Mouse (Mus musculus) spleen, adult 2 months (tissue): ENCODE results near the gene Ptprt.

Experiments used
- CTCF ChIP-seq: fragments of 200-500 bp; IDR thresholded peaks from 2 replicates; pipeline ENCODE4 v1.5.1; 2011; ENCODE audit warnings: mild to moderate bottlenecking, inconsistent platforms; ENCODE audit not compliant: insufficient read depth, insufficient read length, insufficient replicate concordance; ENCODE audit errors: extremely low read depth
- POLR2A ChIP-seq: fragments of 200-500 bp; IDR thresholded peaks from 2 replicates; pipeline ENCODE4 v1.6.1; 2011; ENCODE audit warnings: low read depth, low read length, inconsistent platforms

DNA sequence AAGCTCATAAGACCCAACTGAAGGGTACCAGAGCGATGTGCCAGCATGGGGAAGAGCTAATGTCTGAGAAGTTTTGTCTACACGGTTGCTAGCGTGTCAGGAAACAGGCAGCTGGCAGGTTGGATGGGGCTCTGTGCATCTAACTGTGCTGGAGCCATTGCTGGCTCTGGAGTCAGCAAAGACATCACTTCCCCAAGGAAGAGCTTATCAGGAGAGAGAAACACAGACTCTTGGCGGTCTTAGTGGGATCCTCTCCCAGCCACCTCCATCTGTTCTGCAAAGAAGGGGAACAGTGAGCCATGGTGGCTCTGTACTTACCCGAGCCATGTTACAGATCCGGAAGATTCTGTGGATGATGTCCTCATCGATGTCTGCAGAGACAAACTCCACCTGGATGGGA is 1126.8 kb downstream of the Ptprt start:
- TF ChIP-seq CTCF (no peak), POLR2A (no peak)
